Mouse (Mus musculus): ENCODE data around the gene Lrrc28. TPM values are rescaled to one million over a fixed set of nuclear protein-coding genes. Genes with fewer than 3 reads are reported as not detected.

The Lrrc28 gene
- polyA plus RNA-seq, 1 experiment from 2014 or later: 39.7 TPM

DNA sequence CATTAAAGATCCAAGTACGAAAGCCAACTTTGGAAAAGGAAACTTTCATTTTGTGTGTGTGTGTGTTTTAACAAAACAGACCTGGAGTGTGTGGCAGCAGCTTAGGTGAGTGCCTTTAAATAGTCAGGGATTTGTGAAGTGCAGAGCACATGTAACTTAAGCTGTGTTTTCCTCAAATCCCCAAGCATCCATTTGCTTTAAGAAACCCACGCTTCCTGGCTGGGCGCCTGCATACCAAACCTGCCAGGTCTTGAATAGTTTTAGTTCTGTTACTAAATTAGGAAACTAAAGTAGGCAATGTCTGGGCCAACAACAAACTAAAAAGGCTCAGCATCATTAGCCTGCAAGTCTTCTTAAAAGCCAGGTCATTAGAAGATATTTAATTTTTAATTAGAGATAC, 47.0 kb downstream of the Lrrc28 start:
- H3K36me3 ChIP-seq (ENCODE audit: control insufficient read depth, insufficient read depth, low read length): no peaks in the 10 kb centered on the region
- no peak overlapping the region for H3K9ac ChIP-seq (replicated peaks; ENCODE audit: low read length)
- no peak overlapping the region for H3K4me2 ChIP-seq (ENCODE audit: low read length)
- H3K27me3 ChIP-seq (ENCODE audit: control insufficient read depth, insufficient read depth, low read length): no peaks in the 10 kb centered on the region
- no peaks in the 10 kb centered on the region for H3K4me1 ChIP-seq (ENCODE audit: control insufficient read depth, insufficient read depth, low read length)
- no peak for ATAC-seq (ENCODE audit: low FRiP score, low TSS enrichment)
- no peak overlapping the region for H3K4me3 ChIP-seq (replicated peaks; ENCODE audit: low read depth, low read length)
- DNase-seq: no peak
- no peaks in the 10 kb centered on the region for H3K9me3 ChIP-seq (ENCODE audit: control insufficient read depth, low read length)
- WGBS: 88% methylated on average over 3 of the region's 3 CpGs
- no peak overlapping the region for H3K27ac ChIP-seq (replicated peaks; ENCODE audit: low read depth, low read length)

DNA sequence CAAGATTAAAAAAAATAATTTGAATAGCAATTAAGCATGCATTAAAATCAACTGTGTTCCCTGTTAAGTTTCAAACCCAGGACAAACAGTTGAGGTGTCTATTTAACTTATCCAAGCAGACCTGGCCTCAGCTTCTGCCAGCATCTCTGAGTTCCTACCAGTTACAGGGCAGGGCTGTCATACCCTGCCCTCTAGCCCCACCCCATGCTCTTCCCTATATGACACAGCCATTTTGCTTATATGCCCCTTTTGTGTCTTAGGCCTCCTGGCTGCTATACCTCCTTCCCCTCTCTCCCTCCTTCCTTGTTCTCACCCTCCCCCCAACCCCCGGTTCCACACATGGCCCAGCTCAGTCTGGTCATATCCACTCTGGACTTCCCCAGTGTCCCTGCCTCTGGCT, 48.1 kb downstream of the Lrrc28 start:
- no peak for ATAC-seq (ENCODE audit: low FRiP score, low TSS enrichment)
- Histone ChIP-seq H3K4me1 (ENCODE audit: control insufficient read depth, insufficient read depth, low read length) (no peaks in the 10 kb centered on the region), H3K4me3 (replicated peaks; ENCODE audit: low read depth, low read length) (no peak overlapping the region), H3K9me3 (ENCODE audit: control insufficient read depth, low read length) (no peaks in the 10 kb centered on the region), H3K27ac (replicated peaks; ENCODE audit: low read depth, low read length) (no peak overlapping the region), H3K9ac (replicated peaks; ENCODE audit: low read length) (no peak overlapping the region), H3K36me3 (ENCODE audit: control insufficient read depth, insufficient read depth, low read length) (no peaks in the 10 kb centered on the region), H3K4me2 (ENCODE audit: low read length) (no peak overlapping the region), H3K27me3 (ENCODE audit: control insufficient read depth, insufficient read depth, low read length) (no peaks in the 10 kb centered on the region)
- 62% methylated on average over 1 of the region's 1 CpGs for WGBS
- no peak for DNase-seq

DNA sequence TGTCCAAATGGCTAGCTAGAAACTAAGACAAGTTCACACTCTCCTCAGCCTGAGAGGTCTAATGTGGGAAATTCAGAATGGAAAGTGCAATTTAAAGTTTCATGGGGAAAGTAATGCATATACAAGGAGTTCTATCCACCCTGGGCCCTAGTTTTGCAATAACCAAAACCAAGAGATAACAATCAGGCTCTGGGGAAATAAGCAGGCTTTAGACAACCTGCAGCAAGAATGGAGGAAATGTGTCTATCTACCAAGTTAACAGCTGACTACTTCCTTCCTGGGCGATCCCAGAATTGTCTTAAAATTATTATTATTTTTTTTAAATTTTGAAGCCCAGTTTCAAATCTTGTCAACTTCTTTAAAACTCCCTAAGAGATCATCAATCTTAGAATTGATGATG, 48.7 kb downstream of the Lrrc28 start:
- H3K36me3 ChIP-seq (ENCODE audit: control insufficient read depth, insufficient read depth, low read length): no peaks in the 10 kb centered on the region
- no peaks in the 10 kb centered on the region for H3K9me3 ChIP-seq (ENCODE audit: control insufficient read depth, low read length)
- H3K4me1 ChIP-seq (ENCODE audit: control insufficient read depth, insufficient read depth, low read length): no peaks in the 10 kb centered on the region
- H3K27ac ChIP-seq (replicated peaks; ENCODE audit: low read depth, low read length): no peak overlapping the region
- no peak for DNase-seq
- H3K9ac ChIP-seq (replicated peaks; ENCODE audit: low read length): no peak overlapping the region
- H3K4me2 ChIP-seq (ENCODE audit: low read length): no peak overlapping the region
- WGBS: 98% methylated on average over 1 of the region's 1 CpGs
- no peak for ATAC-seq (ENCODE audit: low FRiP score, low TSS enrichment)
- H3K4me3 ChIP-seq (replicated peaks; ENCODE audit: low read depth, low read length): no peak overlapping the region
- no peaks in the 10 kb centered on the region for H3K27me3 ChIP-seq (ENCODE audit: control insufficient read depth, insufficient read depth, low read length)

DNA sequence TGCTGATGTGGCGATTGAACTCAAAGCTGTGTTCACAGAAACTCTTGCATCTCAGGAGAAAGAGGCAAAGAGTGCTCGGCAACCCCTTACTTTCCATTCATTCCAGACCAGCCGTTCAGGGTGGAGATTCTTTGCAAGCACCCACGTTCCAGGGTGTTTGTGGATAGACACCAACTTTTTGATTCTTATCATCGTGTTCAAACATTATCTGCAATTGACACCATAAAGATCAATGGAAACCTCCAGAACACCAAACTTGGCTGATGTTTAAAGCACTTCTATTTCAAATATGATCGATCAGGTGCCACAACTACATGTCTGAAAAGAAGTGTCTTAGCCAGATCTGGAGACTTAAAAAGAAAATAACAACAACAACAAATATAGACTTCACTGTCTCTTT, 51.2 kb downstream of the Lrrc28 start:
- H3K27me3 ChIP-seq (ENCODE audit: control insufficient read depth, insufficient read depth, low read length): no peaks in the 10 kb centered on the region
- H3K4me1 ChIP-seq (ENCODE audit: control insufficient read depth, insufficient read depth, low read length): no peaks in the 10 kb centered on the region; the same call in 1 of the 2 replicates
- no peak overlapping the region for H3K27ac ChIP-seq (replicated peaks; ENCODE audit: low read depth, low read length)
- no peak overlapping the region for H3K4me3 ChIP-seq (replicated peaks; ENCODE audit: low read depth, low read length)
- no peaks in the 10 kb centered on the region for H3K36me3 ChIP-seq (ENCODE audit: control insufficient read depth, insufficient read depth, low read length)
- ATAC-seq (ENCODE audit: low FRiP score, low TSS enrichment) (no peak), DNase-seq (no peak)
- H3K9me3 ChIP-seq (ENCODE audit: control insufficient read depth, low read length): no peaks in the 10 kb centered on the region
- H3K9ac ChIP-seq (replicated peaks; ENCODE audit: low read length): no peak overlapping the region
- H3K4me2 ChIP-seq (ENCODE audit: low read length): no peak overlapping the region
- 92% methylated on average over 6 of the region's 6 CpGs for WGBS

DNA sequence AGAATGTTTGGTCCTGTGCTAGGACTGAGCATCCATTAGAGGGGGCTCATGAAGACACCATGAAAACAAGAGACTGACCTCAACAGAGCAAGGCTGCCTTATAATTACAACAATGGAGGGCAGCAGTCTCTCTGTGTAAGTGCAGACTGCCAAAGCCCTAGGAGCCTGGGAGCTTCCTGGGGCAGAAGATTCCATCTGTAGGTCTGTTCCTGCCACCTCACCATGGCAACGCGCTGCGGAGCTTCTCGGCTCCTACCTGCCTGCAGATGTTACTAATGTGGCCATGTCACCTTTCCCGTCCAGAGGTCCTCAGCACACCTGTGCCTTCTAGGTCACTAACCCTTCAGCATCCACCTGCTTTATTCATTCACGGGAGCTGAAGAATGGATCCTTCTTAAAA, 52.4 kb downstream of the Lrrc28 start:
- no peak overlapping the region for H3K4me2 ChIP-seq (ENCODE audit: low read length)
- no peak overlapping the region for H3K4me3 ChIP-seq (replicated peaks; ENCODE audit: low read depth, low read length)
- ATAC-seq (ENCODE audit: low FRiP score, low TSS enrichment) (no peak), DNase-seq (no peak)
- WGBS: 85% methylated on average over 6 of the region's 6 CpGs
- no peaks in the 10 kb centered on the region for H3K36me3 ChIP-seq (ENCODE audit: control insufficient read depth, insufficient read depth, low read length)
- H3K9me3 ChIP-seq (ENCODE audit: control insufficient read depth, low read length): no peaks in the 10 kb centered on the region
- H3K4me1 ChIP-seq (ENCODE audit: control insufficient read depth, insufficient read depth, low read length): no peaks in the 10 kb centered on the region; the same call in 1 of the 2 replicates
- H3K9ac ChIP-seq (replicated peaks; ENCODE audit: low read length): no peak overlapping the region
- H3K27me3 ChIP-seq (ENCODE audit: control insufficient read depth, insufficient read depth, low read length): no peaks in the 10 kb centered on the region
- H3K27ac ChIP-seq (replicated peaks; ENCODE audit: low read depth, low read length): no peak overlapping the region

DNA sequence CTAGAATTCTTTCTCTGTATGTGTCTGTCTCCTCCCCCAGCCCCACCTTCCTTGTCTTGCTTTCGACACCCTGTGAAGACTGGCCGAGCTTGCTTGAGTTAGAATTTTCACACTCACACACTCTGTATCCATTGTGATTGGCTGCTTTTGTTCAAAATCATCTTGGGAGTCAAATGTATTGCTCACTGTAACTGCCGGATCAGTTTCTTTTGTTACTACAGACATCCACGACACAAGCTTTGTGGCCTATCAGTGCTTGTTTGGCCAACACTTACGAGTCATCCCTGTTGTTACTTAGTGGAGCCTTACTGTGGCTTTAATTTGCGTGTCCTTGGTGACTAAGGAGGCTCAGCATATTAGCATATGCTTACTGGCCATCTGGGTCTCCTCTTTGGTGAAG, 56.3 kb downstream of the Lrrc28 start:
- H3K36me3 ChIP-seq (ENCODE audit: control insufficient read depth, insufficient read depth, low read length): no peaks in the 10 kb centered on the region
- H3K9me3 ChIP-seq (ENCODE audit: control insufficient read depth, low read length): no peaks in the 10 kb centered on the region
- H3K4me3 ChIP-seq (replicated peaks; ENCODE audit: low read depth, low read length): no peak overlapping the region
- peak; percentile 58; the same call in 1 of the 2 replicates for ATAC-seq (ENCODE audit: low FRiP score, low TSS enrichment)
- no peak overlapping the region for H3K4me2 ChIP-seq (ENCODE audit: low read length)
- H3K9ac ChIP-seq (replicated peaks; ENCODE audit: low read length): no peak overlapping the region
- H3K4me1 ChIP-seq (ENCODE audit: control insufficient read depth, insufficient read depth, low read length): no peaks in the 10 kb centered on the region; the same call in 1 of the 2 replicates
- no peaks in the 10 kb centered on the region for H3K27me3 ChIP-seq (ENCODE audit: control insufficient read depth, insufficient read depth, low read length)
- 10% methylated on average over 6 of the region's 6 CpGs for WGBS
- DNase-seq: peak; percentile 29
- H3K27ac ChIP-seq (replicated peaks; ENCODE audit: low read depth, low read length): no peak overlapping the region

DNA sequence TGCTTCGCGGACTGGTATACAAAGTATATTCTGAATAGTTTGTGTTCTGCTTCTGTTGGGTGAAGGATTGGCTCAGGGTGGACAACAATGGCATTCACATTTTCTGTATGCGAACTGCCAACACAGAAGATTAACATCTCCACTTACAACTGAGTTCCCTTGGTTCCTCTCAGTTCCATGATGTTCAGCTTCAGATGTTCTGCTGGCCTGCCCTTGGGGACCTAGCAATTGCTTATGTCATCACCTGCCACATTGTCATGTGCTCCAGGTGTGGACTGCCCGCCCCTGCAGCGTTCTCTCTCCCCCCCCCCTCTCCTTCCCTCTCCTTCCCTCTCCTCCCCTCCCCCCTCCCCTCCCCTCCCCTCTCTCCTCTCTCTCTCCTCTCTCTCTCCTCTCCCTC, 58.6 kb downstream of the Lrrc28 start:
- H3K9ac ChIP-seq (replicated peaks; ENCODE audit: low read length): no peak overlapping the region

DNA sequence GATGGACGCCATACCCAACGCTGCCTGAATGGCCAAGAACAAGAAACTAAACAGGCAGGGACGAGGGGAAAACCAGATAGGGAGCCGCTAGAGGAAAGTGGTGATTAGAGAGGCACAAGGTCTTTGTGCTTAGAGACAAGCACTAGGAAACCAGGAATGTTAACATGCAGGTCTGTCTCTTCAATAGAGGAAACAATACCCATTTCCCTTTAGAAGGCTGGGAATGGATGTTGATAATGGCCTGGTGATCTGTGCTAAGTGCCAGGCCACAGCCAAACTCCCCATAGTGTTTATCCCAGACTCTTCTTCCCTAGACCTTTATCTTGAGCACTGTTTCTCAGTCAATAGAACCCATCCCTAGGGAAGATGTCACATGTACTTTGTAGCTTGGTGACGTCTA, 61.2 kb downstream of the Lrrc28 start:
- WGBS: 78% methylated on average over 5 of the region's 5 CpGs
- no peak overlapping the region for H3K4me2 ChIP-seq (ENCODE audit: low read length)
- ATAC-seq (ENCODE audit: low FRiP score, low TSS enrichment) (no peak), DNase-seq (no peak)
- H3K4me1 ChIP-seq (ENCODE audit: control insufficient read depth, insufficient read depth, low read length): no peaks in the 10 kb centered on the region; the same call in 1 of the 2 replicates
- H3K9ac ChIP-seq (replicated peaks; ENCODE audit: low read length): no peak overlapping the region
- H3K27me3 ChIP-seq (ENCODE audit: control insufficient read depth, insufficient read depth, low read length): no peaks in the 10 kb centered on the region
- H3K4me3 ChIP-seq (replicated peaks; ENCODE audit: low read depth, low read length): no peak overlapping the region
- no peaks in the 10 kb centered on the region for H3K36me3 ChIP-seq (ENCODE audit: control insufficient read depth, insufficient read depth, low read length)
- no peaks in the 10 kb centered on the region for H3K9me3 ChIP-seq (ENCODE audit: control insufficient read depth, low read length)
- H3K27ac ChIP-seq (replicated peaks; ENCODE audit: low read depth, low read length): no peak overlapping the region

More for the DNA sequence above, 58.6 kb downstream of the Lrrc28 start:
- no peak for ATAC-seq (ENCODE audit: low FRiP score, low TSS enrichment)
- no peak for DNase-seq
- Histone ChIP-seq H3K4me1 (ENCODE audit: control insufficient read depth, insufficient read depth, low read length) (no peaks in the 10 kb centered on the region; the same call in 1 of the 2 replicates), H3K27ac (replicated peaks; ENCODE audit: low read depth, low read length) (no peak overlapping the region), H3K9me3 (ENCODE audit: control insufficient read depth, low read length) (no peaks in the 10 kb centered on the region), H3K36me3 (ENCODE audit: control insufficient read depth, insufficient read depth, low read length) (no peaks in the 10 kb centered on the region), H3K4me3 (replicated peaks; ENCODE audit: low read depth, low read length) (no peak overlapping the region), H3K27me3 (ENCODE audit: control insufficient read depth, insufficient read depth, low read length) (no peaks in the 10 kb centered on the region), H3K4me2 (ENCODE audit: low read length) (no peak overlapping the region)
- WGBS: 72% methylated on average over 5 of the region's 5 CpGs

DNA sequence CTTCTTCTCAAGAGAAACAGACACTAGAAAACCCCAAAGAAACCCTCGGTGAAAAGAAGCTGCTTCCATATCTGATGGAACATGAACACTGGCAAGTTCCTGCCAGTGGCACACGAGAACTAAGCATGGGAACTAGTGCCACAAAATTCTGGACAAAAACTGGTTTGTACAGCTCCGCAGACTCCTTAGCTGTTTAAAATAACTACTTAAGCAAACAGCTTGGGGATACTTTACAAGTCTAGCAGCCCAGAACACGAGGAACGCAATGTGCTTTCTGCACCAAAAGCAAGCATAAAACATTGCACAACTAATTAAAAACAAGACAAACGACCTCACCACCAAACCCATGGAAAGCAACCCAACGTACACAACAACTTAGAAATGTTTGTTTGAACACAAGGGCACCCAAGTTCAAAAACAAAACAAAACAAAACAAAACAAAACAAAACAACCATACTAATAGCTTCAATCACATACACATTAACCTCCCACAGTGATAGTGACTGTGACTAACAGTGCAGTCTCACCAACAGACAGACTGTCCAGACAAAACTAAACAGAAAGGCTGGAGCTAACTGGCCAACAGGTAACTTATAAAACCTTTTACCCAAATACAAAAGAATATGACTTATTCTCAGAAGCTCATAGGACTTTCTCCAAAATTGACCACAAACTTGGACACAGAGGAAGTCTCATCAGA, 66.1 kb downstream of the Lrrc28 start:
- ATAC-seq (ENCODE audit: low FRiP score, low TSS enrichment): no peak
- Histone ChIP-seq H3K4me2 (ENCODE audit: low read length) (no peak overlapping the region), H3K4me3 (replicated peaks; ENCODE audit: low read depth, low read length) (no peak overlapping the region), H3K36me3 (ENCODE audit: control insufficient read depth, insufficient read depth, low read length) (no peaks in the 10 kb centered on the region), H3K27ac (replicated peaks; ENCODE audit: low read depth, low read length) (no peak overlapping the region), H3K9ac (replicated peaks; ENCODE audit: low read length) (no peak overlapping the region), H3K9me3 (ENCODE audit: control insufficient read depth, low read length) (no peaks in the 10 kb centered on the region), H3K27me3 (ENCODE audit: control insufficient read depth, insufficient read depth, low read length) (no peaks in the 10 kb centered on the region), H3K4me1 (ENCODE audit: control insufficient read depth, insufficient read depth, low read length) (no peaks in the 10 kb centered on the region)
- DNase-seq: no peak
- WGBS: 84% methylated on average over 7 of the region's 7 CpGs

Measured in midbrain, embryonic 14.5 days (tissue).